Comparison of ENCODE assay signal across 27 mouse cellular contexts in the genomic region with DNA sequence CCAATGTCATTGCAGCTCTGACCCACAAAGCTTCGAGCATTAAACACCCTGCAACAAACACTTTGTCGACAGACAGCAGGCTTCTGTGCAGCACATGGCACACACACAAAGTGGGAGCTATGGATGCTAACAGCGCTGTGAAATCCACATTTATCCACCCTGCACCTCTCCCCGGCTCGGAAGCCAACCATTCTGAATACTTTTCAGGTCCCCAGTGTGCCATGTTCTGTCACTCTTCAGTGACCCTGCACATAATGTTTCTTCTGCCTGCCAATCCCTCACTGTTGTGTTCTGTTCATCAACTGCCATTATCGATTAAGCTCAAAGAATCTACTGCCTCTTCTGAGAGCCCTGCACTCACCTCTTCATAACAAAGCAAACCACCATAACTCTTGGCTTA. TPM values are rescaled to one million over a fixed set of nuclear protein-coding genes. Genes with fewer than 3 reads are reported as not detected.
DNase-seq lines count a peak whose midpoint lies in the region; ATAC-seq lines count a peak whose summit lies in the region.
"Had no signal": no experiment of that assay in that cellular context is flagged by ENCODE, and none has a peak within 500 bp of the region (broad histone marks: within the 10 kb centered on the region; RNA-seq: fewer than 3 reads in every experiment).

No protein-coding gene starts in this region.

- 0 out of 2 replicates have a peak, but pooled peaks have one; percentile 24 for ATAC-seq in hindbrain, embryonic 15.5 days (ENCODE audit: low FRiP score, low read depth)
- ATAC-seq in hindbrain, embryonic 14.5 days (ENCODE audit: low FRiP score) = no peak
- no peak; the same call in 1 of the 2 replicates for ATAC-seq in midbrain, embryonic 12.5 days (ENCODE audit: low FRiP score, low read depth)
- ATAC-seq in neural tube, embryonic 15.5 days (ENCODE audit: low FRiP score) = peak; percentile 32; the same call in 1 of the 2 replicates
- ATAC-seq in erythroblast, adult 5-6 weeks (replicated peaks; ENCODE audit: low FRiP score, poor library complexity, severe bottlenecking) = no peak
- ATAC-seq: forebrain, embryonic 13.5 days; intestine, postnatal 0 days had no signal

- H3K27ac ChIP-seq in hindbrain, embryonic 15.5 days (replicated peaks) = 0 out of 2 replicates have a peak overlapping the region, but pooled peaks have one; percentile 2
- no peak overlapping the region for H3K27ac ChIP-seq in hindbrain, embryonic 14.5 days
- H3K27ac ChIP-seq in midbrain, embryonic 12.5 days (replicated peaks) = 0 out of 2 replicates have a peak overlapping the region, but pooled peaks have one; percentile 20
- no peak overlapping the region for H3K27ac ChIP-seq in neural tube, embryonic 15.5 days (replicated peaks)
- H3K27ac ChIP-seq: embryonic facial prominence, embryonic 13.5 days; forebrain, embryonic 13.5 days; heart, embryonic 13.5 days; kidney, embryonic 15.5 days; liver, embryonic 13.5 days; lung, embryonic 15.5 days had no signal

- H3K27me3 ChIP-seq in hindbrain, embryonic 15.5 days = no peaks in the 10 kb centered on the region
- no peaks in the 10 kb centered on the region for H3K27me3 ChIP-seq in hindbrain, embryonic 14.5 days (ENCODE audit: control insufficient read depth, insufficient read depth, low read length)
- H3K27me3 ChIP-seq in midbrain, embryonic 12.5 days = no peaks in the 10 kb centered on the region
- H3K27me3 ChIP-seq in neural tube, embryonic 15.5 days (replicated peaks) = no peaks in the 10 kb centered on the region
- H3K27me3 ChIP-seq: CH12.LX; embryonic facial prominence, embryonic 13.5 days; forebrain, embryonic 13.5 days; heart, embryonic 13.5 days; kidney, embryonic 15.5 days; liver, embryonic 13.5 days; lung, embryonic 15.5 days had no signal

- DNase-seq in hindbrain, embryonic 14.5 days (ENCODE audit: low spot score) = no peak
- DNase-seq in Muller cell, postnatal 12 days (ENCODE audit: inconsistent ontology term) = peak; percentile 42
- DNase-seq in spleen, adult 12 weeks (ENCODE audit: low spot score) = no peak
- DNase-seq: adrenal gland, adult 2 months; B cell, adult 2 months; cerebellum, adult 18-20 months; cerebellum, postnatal 36 days; embryo, embryonic 11 days; heart, postnatal 14 days; kidney, postnatal 4 days; liver, embryonic 13.5 days; lung, postnatal 36 days; thymus, postnatal 14 days had no signal

- H3K4me1 ChIP-seq in hindbrain, embryonic 15.5 days (replicated peaks) = no peaks in the 10 kb centered on the region
- H3K4me1 ChIP-seq in hindbrain, embryonic 14.5 days (replicated peaks; ENCODE audit: control insufficient read depth, insufficient read depth, low read length) = 0 out of 2 replicates have a peak, but pooled peaks cover 12% of the 10 kb centered on the region
- peaks cover 11% of the 10 kb centered on the region; the same call in 1 of the 2 replicates for H3K4me1 ChIP-seq in midbrain, embryonic 12.5 days
- peaks cover 6% of the 10 kb centered on the region; the same call in 1 of the 2 replicates for H3K4me1 ChIP-seq in neural tube, embryonic 15.5 days
- H3K4me1 ChIP-seq: embryonic facial prominence, embryonic 13.5 days; forebrain, embryonic 13.5 days; heart, embryonic 13.5 days; kidney, embryonic 15.5 days; liver, embryonic 13.5 days; lung, embryonic 15.5 days had no signal

- no peak overlapping the region for H3K9ac ChIP-seq in hindbrain, embryonic 15.5 days
- no peak overlapping the region for H3K9ac ChIP-seq in hindbrain, embryonic 14.5 days
- no peak overlapping the region for H3K9ac ChIP-seq in midbrain, embryonic 12.5 days (replicated peaks)
- no peak overlapping the region for H3K9ac ChIP-seq in neural tube, embryonic 15.5 days (replicated peaks)
- H3K9ac ChIP-seq: embryonic facial prominence, embryonic 13.5 days; forebrain, embryonic 13.5 days; heart, embryonic 13.5 days; kidney, embryonic 15.5 days; liver, embryonic 13.5 days; lung, embryonic 15.5 days had no signal

- 45% methylated on average over 6 of the region's 6 CpGs for WGBS in hindbrain, embryonic 15.5 days
- 43% methylated on average over 6 of the region's 6 CpGs for WGBS in hindbrain, embryonic 14.5 days
- WGBS in midbrain, embryonic 12.5 days = 54% methylated on average over 6 of the region's 6 CpGs
- 40% methylated on average over 6 of the region's 6 CpGs for WGBS in neural tube, embryonic 15.5 days

- no peak overlapping the region for H3K4me2 ChIP-seq in hindbrain, embryonic 15.5 days
- H3K4me2 ChIP-seq in hindbrain, embryonic 14.5 days (replicated peaks) = no peak overlapping the region
- no peak overlapping the region for H3K4me2 ChIP-seq in midbrain, embryonic 12.5 days (replicated peaks)
- no peak overlapping the region for H3K4me2 ChIP-seq in neural tube, embryonic 15.5 days
- H3K4me2 ChIP-seq: embryonic facial prominence, embryonic 13.5 days; forebrain, embryonic 13.5 days; heart, embryonic 13.5 days; kidney, embryonic 15.5 days; liver, embryonic 13.5 days; lung, embryonic 15.5 days had no signal

- no peak overlapping the region for H3K4me3 ChIP-seq in hindbrain, embryonic 15.5 days
- H3K4me3 ChIP-seq in hindbrain, embryonic 14.5 days (replicated peaks; ENCODE audit: low read length) = no peak overlapping the region
- H3K4me3 ChIP-seq in midbrain, embryonic 12.5 days = no peak overlapping the region
- H3K4me3 ChIP-seq in neural tube, embryonic 15.5 days (replicated peaks) = no peak overlapping the region
- H3K4me3 ChIP-seq: embryonic facial prominence, embryonic 13.5 days; forebrain, embryonic 13.5 days; heart, embryonic 13.5 days; kidney, embryonic 15.5 days; liver, embryonic 13.5 days; lung, embryonic 15.5 days; megakaryocyte, embryonic 14.5 days had no signal

- H3K9me3 ChIP-seq in hindbrain, embryonic 15.5 days = no peaks in the 10 kb centered on the region
- H3K9me3 ChIP-seq in hindbrain, embryonic 14.5 days (ENCODE audit: control insufficient read depth, low read length) = no peaks in the 10 kb centered on the region
- H3K9me3 ChIP-seq in midbrain, embryonic 12.5 days = no peaks in the 10 kb centered on the region
- no peaks in the 10 kb centered on the region for H3K9me3 ChIP-seq in neural tube, embryonic 15.5 days (replicated peaks)
- H3K9me3 ChIP-seq: embryonic facial prominence, embryonic 13.5 days; forebrain, embryonic 13.5 days; heart, embryonic 13.5 days; kidney, embryonic 15.5 days; liver, embryonic 13.5 days; lung, embryonic 15.5 days; megakaryocyte, embryonic 14.5 days had no signal

- no peaks in the 10 kb centered on the region for H3K36me3 ChIP-seq in hindbrain, embryonic 15.5 days
- no peaks in the 10 kb centered on the region for H3K36me3 ChIP-seq in hindbrain, embryonic 14.5 days (replicated peaks; ENCODE audit: control insufficient read depth, insufficient read depth)
- no peaks in the 10 kb centered on the region for H3K36me3 ChIP-seq in midbrain, embryonic 12.5 days
- no peaks in the 10 kb centered on the region for H3K36me3 ChIP-seq in neural tube, embryonic 15.5 days
- H3K36me3 ChIP-seq: embryonic facial prominence, embryonic 13.5 days; G1E; heart, embryonic 13.5 days; kidney, embryonic 15.5 days; liver, embryonic 13.5 days; lung, embryonic 15.5 days had no signal

RNA-seq across cellular contexts. Expression of a gene that starts 48.6 kb away (rescaled TPM):
- polyA plus RNA-seq in hindbrain, embryonic 15.5 days (2015; fragmentation: Nextera tagmentation; extraction: Ambion mirVana) = 169 and 177 TPM in 2 replicates
- polyA plus RNA-seq in hindbrain, embryonic 14.5 days (2014; fragmentation: Nextera tagmentation; extraction: Ambion mirVana) = 131 and 149 TPM in 2 replicates
- 148 and 164 TPM in 2 replicates for polyA plus RNA-seq in midbrain, embryonic 12.5 days (2016; fragmentation: Nextera tagmentation; extraction: Ambion mirVana)
- polyA plus RNA-seq in neural tube, embryonic 15.5 days (2015; fragmentation: Nextera tagmentation; extraction: Ambion mirVana) = 67.4 and 85.1 TPM in 2 replicates
- total RNA-seq in erythroblast, adult 5-6 weeks (2015; ENCODE audit: low replicate concordance) = not detected in 2 replicates
- not detected in 2 replicates for total RNA-seq in erythroblast, adult 5-6 weeks (2017; ENCODE audit: low replicate concordance)
- total RNA-seq: CH12.LX; heart, postnatal 14 days; neutrophil, adult 5-6 weeks had no signal
- polyA plus RNA-seq: G1E had no signal

Comparison
In these comparisons a context has a peak if more than half of its experiments do, and no peak if none do; other contexts are left out.
1. ATAC-seq: peak in hindbrain, embryonic 15.5 days (single experiment) and neural tube, embryonic 15.5 days (single experiment); none in hindbrain, embryonic 14.5 days (single experiment), midbrain, embryonic 12.5 days (single experiment) and erythroblast, adult 5-6 weeks (single experiment).
2. H3K27ac ChIP-seq: peak in hindbrain, embryonic 15.5 days (single experiment) and midbrain, embryonic 12.5 days (single experiment); none in hindbrain, embryonic 14.5 days (single experiment) and neural tube, embryonic 15.5 days (single experiment).